Mouse (Mus musculus) CH12F3 (cell line): ENCODE results near the gene Antxr1.

Experiments
- in situ Hi-C: fragments of 300-500 bp; cut with MboI; formaldehyde crosslinking; loops from 2 replicates; pipeline ENCODE4 v1.14.3; 2020; ENCODE audit warnings: low sequenced_read_pairs

Antxr1 gene

DNA sequence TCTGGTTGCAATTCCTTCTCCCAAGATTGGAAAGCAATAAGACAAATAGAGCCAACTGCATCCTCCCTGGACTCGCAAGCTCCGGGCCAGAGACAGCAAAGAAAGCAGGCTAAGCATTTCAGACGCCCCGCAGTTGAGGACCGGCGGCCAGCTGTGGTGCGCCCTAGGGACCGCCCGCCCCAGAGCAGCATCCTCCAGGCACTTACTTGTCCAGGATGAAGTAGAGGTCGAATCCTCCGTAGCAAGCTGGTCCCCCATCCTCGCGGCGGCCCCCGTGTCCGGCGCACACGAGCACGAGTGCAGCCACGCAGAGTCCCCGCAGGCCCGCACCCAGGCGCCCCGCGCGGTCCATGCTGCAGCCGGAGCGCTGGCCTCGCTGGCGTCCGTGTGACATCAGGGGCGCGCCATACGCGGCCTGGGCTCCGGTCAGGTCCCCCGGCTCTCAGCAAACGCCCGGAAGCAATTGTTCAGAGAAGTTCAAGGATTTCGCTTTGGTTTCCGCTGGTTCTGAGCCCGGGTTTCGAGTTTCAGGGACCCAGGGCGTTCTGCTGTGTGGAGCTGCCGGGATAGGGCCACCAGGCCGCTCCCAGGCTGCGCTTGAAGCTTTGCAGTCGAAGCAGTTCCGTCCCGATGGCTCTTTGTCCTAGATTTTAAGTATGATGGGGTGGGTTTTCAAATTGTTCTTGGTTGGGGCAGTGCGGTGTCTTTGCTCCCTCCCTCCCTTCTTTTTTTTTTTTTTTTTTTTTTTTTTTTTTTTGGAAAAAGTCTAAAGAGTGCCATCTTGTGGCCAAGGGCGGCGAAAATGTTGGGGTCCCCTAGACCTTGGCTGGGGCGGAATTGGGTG, at the start of gene Antxr1:
Gene Antxr1, minus strand, starts transcription at position 731 of the 844 bp plus-strand sequence.
- in situ Hi-C loops = no loop called here

- in situ Hi-C loops = no loop called here
Measured at GRCm38 (mm10) chr6:87384761-87385160, 49.1 kb upstream of the Antxr1 start.

DNA sequence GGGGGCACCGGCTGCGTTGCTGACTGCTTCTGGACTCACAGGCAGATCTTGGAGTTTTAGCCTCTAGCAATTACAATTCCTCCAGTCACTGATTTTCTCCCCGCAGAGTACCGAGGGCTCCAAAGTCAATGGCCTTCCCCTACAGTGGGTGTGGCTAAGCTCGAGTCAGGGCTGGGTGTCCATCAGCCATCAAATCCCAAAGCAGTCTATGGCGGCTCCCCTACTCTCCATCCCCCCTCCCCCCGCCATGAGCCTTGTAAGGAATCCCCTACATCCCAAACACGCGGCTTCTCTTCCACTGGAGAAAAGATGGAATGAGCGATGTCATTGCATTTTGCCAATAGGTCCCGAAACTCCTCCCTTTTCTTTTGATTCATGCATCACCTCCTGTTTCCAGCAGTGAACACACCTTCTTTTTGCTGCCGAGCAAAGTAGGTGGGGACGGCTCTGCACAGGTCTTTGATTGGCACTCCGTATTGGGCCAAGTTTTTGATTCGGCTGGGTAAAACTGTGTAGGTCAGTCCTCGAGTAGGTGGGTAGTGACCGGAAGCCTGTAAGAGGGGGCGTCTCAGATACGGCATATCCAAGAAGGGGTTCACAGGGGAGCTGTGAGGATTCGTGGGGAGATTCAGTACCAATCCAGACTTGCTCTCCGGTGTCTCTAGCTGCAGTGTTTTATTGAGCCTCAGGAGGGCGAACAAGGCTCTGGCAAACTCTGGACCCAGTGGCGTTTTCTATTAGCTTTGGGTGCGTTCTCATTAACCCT, 48.5 kb upstream of the Antxr1 start:
- in situ Hi-C loops = no loop called here

GRCm38 (mm10) chr6:87373057-87373456, 37.4 kb upstream of the Antxr1 start, which contains the start of gene Gkn2:
Gene Gkn2 (plus strand): TSS chr6:87373357.
- in situ Hi-C loops = no loop called here

DNA sequence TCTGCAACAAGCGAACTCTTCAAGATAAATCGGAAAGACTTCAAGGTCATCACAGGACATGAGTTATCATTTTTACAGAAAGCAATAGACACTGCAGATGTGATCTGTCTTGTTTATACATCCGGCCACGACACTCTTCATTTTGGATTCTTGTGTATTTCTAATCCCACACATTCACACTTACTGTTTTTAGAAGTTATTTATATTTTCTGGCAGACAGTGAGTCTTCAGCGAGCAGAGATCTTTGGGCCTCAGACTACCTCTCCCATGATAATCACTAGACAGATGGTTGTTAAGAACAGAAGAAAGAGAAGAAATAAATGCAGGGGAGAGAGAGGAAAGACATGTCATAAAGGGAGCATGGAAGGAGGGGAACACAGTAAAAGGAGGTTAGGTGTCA, 33.6 kb upstream of the Antxr1 start:
- in situ Hi-C loops = no loop called here

GRCm38 (mm10) chr6:87354441-87354840, 18.8 kb upstream of the Antxr1 start:
- in situ Hi-C loops = no loop called here

GRCm38 (mm10) chr6:87350829-87351228, 15.2 kb upstream of the Antxr1 start, which contains the start of gene Gkn1:
Gene Gkn1 (minus strand): TSS chr6:87350942.
- in situ Hi-C loops = no loop called here

DNA sequence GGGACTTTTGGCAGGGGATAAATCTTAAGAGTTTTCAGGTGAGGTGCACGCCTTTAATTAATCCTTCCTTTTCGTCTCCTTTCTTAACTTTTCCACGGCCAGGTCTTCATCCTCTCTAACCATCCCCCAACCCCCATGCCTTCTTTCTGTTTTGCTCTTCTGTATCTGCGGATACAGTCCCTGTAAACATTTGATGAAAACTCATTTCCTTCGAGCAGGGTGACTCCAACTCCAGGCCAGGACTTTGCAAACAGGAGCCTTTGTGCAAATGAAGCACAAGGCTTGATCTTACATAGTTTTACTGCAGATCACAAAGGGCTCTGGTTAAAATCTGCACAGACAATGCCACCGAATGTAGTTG, 294 bp upstream of the Antxr1 start:
- in situ Hi-C loops = no loop called here

DNA sequence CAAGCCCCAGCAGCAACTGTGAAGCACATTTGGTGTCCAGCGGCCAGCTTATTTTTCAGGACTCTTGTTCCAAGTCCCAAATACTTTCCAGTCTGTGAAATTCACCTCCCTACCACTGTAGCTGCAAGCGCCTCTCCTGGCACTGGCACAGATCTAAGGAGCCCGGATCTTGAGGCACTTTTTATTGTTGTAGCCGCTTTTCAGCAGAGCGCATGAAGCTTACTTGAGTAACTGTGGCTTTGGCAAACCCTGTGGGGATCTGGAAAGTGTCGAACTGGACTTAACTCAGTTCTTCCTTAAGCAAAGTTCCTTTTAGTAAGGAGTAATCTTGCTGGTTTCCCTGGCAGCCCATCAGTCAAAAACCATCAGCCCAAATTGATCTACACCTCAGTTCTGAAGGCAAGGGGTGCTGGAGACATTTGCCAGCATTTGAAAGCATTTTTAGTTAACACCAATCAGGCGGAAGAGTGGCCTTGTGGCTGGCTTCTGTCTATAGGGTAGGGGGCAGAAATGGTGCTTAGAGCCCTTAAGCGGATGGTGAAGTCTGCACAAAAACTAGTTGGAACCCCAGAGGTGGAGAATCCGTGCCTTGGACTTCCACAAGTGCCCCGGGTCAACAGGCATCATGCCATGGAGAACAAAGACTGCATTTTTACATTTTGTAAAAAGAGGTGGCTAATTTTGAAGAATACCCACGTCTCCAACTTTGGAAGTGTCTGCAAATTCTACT, 1.1 kb downstream of the Antxr1 start:
- in situ Hi-C loops = no loop called here

DNA sequence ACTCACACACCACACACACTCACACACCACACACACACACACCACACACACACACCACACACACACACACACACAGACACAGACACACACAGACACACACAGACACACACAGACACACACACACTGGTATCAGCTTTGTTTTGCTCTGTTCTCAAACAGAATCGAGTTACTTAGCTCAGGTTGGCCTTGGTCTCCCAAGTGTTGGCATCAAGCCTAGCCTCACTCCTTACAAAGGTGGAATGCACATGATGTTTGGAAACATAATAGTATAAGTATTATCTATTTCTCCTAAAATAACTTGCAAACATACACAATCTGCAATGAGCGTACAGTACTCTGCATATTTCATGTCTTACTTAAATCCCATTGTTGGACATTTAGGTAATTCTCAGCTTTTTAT, 3.2 kb downstream of the Antxr1 start:
- in situ Hi-C loops = no loop called here

- in situ Hi-C loops = loop anchor here (10.0 kb wide), 1 partner anchor 224 kb away; the partner anchor contains the start of gene D6Ertd527e
Measured at GRCm38 (mm10) chr6:87328265-87329173, 7.1 kb downstream of the Antxr1 start.

- in situ Hi-C loops = loop anchor here (10.0 kb wide), 1 partner anchor 222 kb away; the partner anchor contains the start of gene D6Ertd527e
Measured at GRCm38 (mm10) chr6:87326932-87327331, 8.7 kb downstream of the Antxr1 start.

DNA sequence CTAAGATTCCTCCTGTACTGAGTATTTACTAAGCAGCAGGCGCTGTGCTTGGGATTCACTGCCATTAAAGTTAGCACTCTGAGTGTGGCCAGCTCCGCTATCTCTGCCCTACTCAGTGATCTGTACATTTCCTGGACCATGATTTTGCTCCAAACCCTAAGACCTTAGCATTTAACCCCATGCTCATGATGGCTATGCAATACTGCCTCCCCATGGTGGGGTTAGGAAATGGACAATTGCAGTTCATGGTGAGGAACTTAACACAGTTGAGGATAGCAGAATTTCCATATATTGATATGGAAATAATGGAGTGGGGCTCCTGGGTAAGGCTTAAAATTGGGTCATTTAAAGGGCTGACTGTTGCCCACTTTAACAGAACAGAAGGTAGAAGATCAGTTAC, 12.2 kb downstream of the Antxr1 start:
- in situ Hi-C loops = loop anchor here (10.0 kb wide), 1 partner anchor 219 kb away; the partner anchor contains the start of gene D6Ertd527e

DNA sequence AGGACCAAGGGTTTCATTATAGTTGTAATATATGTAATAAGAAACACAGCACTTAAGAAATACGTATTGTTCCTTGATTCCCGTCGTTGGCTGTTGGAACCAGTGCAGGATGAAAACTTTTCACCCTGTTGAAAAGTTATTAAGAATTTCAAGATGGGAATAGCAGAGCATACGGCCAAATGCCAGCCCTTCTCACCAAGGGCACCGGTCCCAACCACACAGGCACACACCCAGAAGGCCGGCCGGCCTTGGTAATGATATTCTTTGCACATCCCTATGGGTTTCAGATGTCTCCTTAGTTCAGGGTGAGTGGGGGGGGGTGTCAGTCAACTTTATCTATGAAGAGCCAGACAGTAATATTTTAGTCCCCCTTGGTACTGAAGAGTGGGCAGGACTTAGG, 17.0 kb downstream of the Antxr1 start:
- in situ Hi-C loops = no loop called here

- in situ Hi-C loops = no loop called here
Measured at GRCm38 (mm10) chr6:87316966-87317365, 18.7 kb downstream of the Antxr1 start.

DNA sequence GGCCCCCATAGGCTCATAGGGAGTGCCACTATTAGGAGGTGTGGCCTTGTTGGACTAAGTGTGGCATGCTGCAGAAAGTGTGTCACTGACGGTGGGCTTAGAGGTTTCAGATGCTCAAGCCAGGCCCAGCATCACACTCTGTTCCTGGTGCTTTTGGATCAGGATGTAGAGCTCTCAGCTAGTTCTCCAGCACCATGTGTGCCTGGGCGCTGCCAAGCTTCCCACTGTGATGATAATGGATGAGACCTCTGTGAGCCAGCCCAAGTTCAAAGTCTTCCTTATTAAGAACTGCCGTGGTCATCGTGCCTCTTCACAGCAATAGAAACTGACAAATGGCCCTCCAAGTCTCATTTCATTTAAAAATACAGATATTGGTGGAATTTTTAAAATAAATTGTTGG, 22.9 kb downstream of the Antxr1 start:
- in situ Hi-C loops = no loop called here

DNA sequence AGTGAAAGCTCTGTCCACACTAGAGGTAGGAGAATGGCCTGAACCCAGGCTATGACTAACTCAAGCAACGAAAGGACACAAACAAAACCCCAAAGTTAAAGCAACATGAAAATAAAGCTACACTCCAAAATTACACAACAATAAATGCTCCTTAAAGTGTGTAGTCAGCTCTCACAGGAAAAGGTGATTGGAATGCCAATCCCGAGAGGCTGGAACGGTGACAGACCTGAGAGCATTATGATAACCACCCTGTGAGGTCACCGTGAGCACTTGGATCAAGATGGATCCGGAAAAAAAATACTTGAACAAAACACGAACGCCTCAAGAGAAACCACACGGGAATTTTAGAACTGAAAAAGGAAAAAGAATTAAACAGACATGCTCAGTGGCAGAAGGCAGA, 31.1 kb downstream of the Antxr1 start:
- in situ Hi-C loops = no loop called here

GRCm38 (mm10) chr6:87302746-87303145, 32.9 kb downstream of the Antxr1 start:
- in situ Hi-C loops = no loop called here

GRCm38 (mm10) chr6:87301991-87302390, 33.6 kb downstream of the Antxr1 start:
- in situ Hi-C loops = no loop called here

DNA sequence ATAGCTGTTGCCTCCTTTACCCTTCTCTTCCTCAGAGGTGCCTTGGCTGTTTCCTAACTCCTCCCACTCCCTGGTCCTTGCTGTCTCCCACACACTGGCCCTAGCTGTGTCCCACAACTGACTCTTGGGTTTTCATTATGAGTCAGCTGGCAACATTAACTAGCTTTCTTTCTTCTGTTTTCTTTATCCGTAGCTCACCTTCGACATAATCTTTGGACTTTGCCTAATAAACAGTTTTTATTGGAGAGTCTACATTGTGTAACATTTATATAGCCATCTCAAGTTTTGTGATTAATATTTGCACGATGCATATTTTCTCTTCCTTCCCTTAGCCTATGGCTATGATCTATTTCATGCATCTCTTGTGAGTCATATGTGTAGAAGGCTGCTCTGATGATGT, 40.7 kb downstream of the Antxr1 start:
- in situ Hi-C loops = no loop called here
